Mouse (Mus musculus) liver, embryonic 14.5 days (tissue): ENCODE data around the gene Slc12a4. TPM values are rescaled to one million over a fixed set of nuclear protein-coding genes. Genes with fewer than 3 reads are reported as not detected.
A peak's percentile ranks its signal among the peaks of the same experiment; 100 is the strongest.

Experiments
- ATAC-seq: fragments of 200-750 bp; cut with Nextera tagmentation; 2 replicates; pipeline ENCODE4 v1.8.0; 2017; ENCODE audit warnings: moderate number of reproducible peaks, mild to moderate bottlenecking, moderate library complexity; ENCODE audit not compliant: insufficient read depth
- DNase-seq, 3 experiments: peaks; one replicate each; pipeline ENCODE4 v3.0.0-alpha.2; 2012 to 2013; ENCODE audit warnings: low read depth in 3 of 3, low spot score in 3 of 3
- H3K27ac ChIP-seq: fragments of 300-500 bp; sonication (generic); 2 replicates; pipeline ENCODE4 v1.5.1; 2014; ENCODE audit warnings: moderate library complexity, mild to moderate bottlenecking, control low read depth, inconsistent platforms
- H3K27me3 ChIP-seq: fragments of 300-500 bp; sonication (generic); 2 replicates; pipeline ENCODE4 v1.6.1; 2014; ENCODE audit warnings: mild to moderate bottlenecking, low read length, moderate library complexity; ENCODE audit not compliant: control insufficient read depth, insufficient read depth
- H3K36me3 ChIP-seq: fragments of 300-500 bp; sonication (generic); replicated peaks from 2 replicates; pipeline ENCODE4 v1.6.1; 2014; ENCODE audit warnings: low read depth; ENCODE audit not compliant: control insufficient read depth, insufficient read depth
- H3K4me1 ChIP-seq, 2 experiments: fragments of 200-500 bp in 1 of 2; fragments of 300-500 bp in 1 of 2; sonication (generic) in 1 of 2; replicated peaks; 2 replicates each; pipeline ENCODE4 v1.6.1; 2012 to 2014; ENCODE audit warnings: antibody characterized with exemption in 1 of 2, inconsistent platforms in 1 of 2, low read length in 1 of 2; ENCODE audit not compliant: control insufficient read depth in 2 of 2, insufficient read depth in 2 of 2
- H3K4me2 ChIP-seq: fragments of 300-500 bp; sonication (generic); 2 replicates; pipeline ENCODE4 v1.6.1; 2014; ENCODE audit warnings: low read depth, mild to moderate bottlenecking, control low read depth, moderate library complexity
- H3K4me3 ChIP-seq, 2 experiments: fragments of 200-500 bp in 1 of 2; fragments of 300-500 bp in 1 of 2; sonication (generic) in 1 of 2; 2 replicates each; pipeline ENCODE4 v1.5.1; 2012 to 2014; ENCODE audit warnings: low read depth in 2 of 2, low read length in 2 of 2, mild to moderate bottlenecking in 2 of 2, control low read depth in 1 of 2, inconsistent platforms in 1 of 2, moderate library complexity in 1 of 2; ENCODE audit not compliant: insufficient read depth in 1 of 2
- H3K9ac ChIP-seq: fragments of 300-500 bp; sonication (generic); replicated peaks from 2 replicates; pipeline ENCODE4 v1.6.1; 2014; ENCODE audit warnings: mild to moderate bottlenecking, control low read depth, moderate library complexity
- H3K9me3 ChIP-seq: fragments of 300-500 bp; sonication (generic); 2 replicates; pipeline ENCODE4 v1.6.1; 2016; ENCODE audit warnings: low read length, mixed read lengths; ENCODE audit not compliant: control insufficient read depth
- CTCF ChIP-seq: IDR thresholded peaks from 2 replicates; pipeline ENCODE4 v1.5.1; 2016; ENCODE audit warnings: antibody characterized with exemption, low read depth, control low read depth
- EP300 ChIP-seq: IDR thresholded peaks from 2 replicates; pipeline ENCODE4 v1.6.1; 2016; ENCODE audit warnings: antibody characterized with exemption, low read depth
- WGBS: fragments of 180-500 bp; shearing (Covaris S2); extraction: QIAGEN DNeasy Blood & Tissue Kit; methylation state at CpG from one replicate; pipeline ENCODE4 v1.1.7; 2014; ENCODE audit not compliant: insufficient replicate concordance; 5-methylcytosine and 5-hydroxymethylcytosine counted together
- polyA plus RNA-seq, 2 experiments: library from polyadenylated mRNA; depleted of rRNA in 1 of 2; stranded (reverse) in 1 of 2; unstranded in 1 of 2; fragments of >200 nt; fragmentation: Nextera tagmentation in 1 of 2; extraction: Ambion mirVana in 1 of 2; gene quantifications; 2 replicates each; pipeline versions ENCODE4 v1.2.1 to v1.2.3; 2012 to 2014

Slc12a4 gene
- polyA plus RNA-seq, 2 experiments: 6.9 to 11.1 TPM

- TF ChIP-seq EP300 (no peak), CTCF (no peak)
- H3K36me3 ChIP-seq: peaks cover 12% of the 10 kb centered on the region
- no peak for ATAC-seq
Observed at GRCm38 (mm10) chr8:105956556-105956955, 9.3 kb downstream of the Slc12a4 start.

GRCm38 (mm10) chr8:105951057-105951659, 14.7 kb downstream of the Slc12a4 start:
- no peak for TF ChIP-seq CTCF
- no peak for TF ChIP-seq EP300
- Histone ChIP-seq H3K9ac (no peak overlapping the region), H3K36me3 (peaks cover 17% of the 10 kb centered on the region), H3K4me3 (no peak overlapping the region), H3K4me2 (no peak overlapping the region), H3K27ac (no peak overlapping the region), H3K27me3 (no peaks in the 10 kb centered on the region), H3K4me1 (no peaks in the 10 kb centered on the region), H3K9me3 (no peaks in the 10 kb centered on the region)
- no peak for DNase-seq
- 65% methylated on average over 7 of the region's 7 CpGs for WGBS
- no peak for ATAC-seq

More at GRCm38 (mm10) chr8:105956556-105956955, 9.3 kb downstream of the Slc12a4 start:
- 86% methylated on average over 4 of the region's 4 CpGs for WGBS
- DNase-seq: no peak
- H3K4me1 ChIP-seq: peaks cover 0 to 8% of the 10 kb centered on the region in 2 experiments; a peak in 3 of 4 replicates
- no peaks in the 10 kb centered on the region for H3K9me3 ChIP-seq
- no peak overlapping the region for H3K4me2 ChIP-seq
- no peak overlapping the region for H3K9ac ChIP-seq
- no peak overlapping the region for H3K27ac ChIP-seq
- no peak overlapping the region for H3K4me3 ChIP-seq
- H3K27me3 ChIP-seq: no peaks in the 10 kb centered on the region

GRCm38 (mm10) chr8:105949350-105949749, 16.5 kb downstream of the Slc12a4 start:
- Histone ChIP-seq H3K27me3 (no peaks in the 10 kb centered on the region), H3K9me3 (no peaks in the 10 kb centered on the region), H3K9ac (no peak overlapping the region), H3K4me2 (no peak overlapping the region), H3K4me1 (no peaks in the 10 kb centered on the region), H3K36me3 (peaks cover 18% of the 10 kb centered on the region), H3K27ac (no peak overlapping the region), H3K4me3 (no peak overlapping the region)
- ATAC-seq (no peak), DNase-seq (no peak)
- 80% methylated on average over 10 of the region's 10 CpGs for WGBS
- TF ChIP-seq CTCF: no peak
- TF ChIP-seq EP300: no peak

GRCm38 (mm10) chr8:105943321-105943739, 22.6 kb downstream of the Slc12a4 start, which contains the start of gene Lcat:
Gene Lcat, minus strand, starts transcription at chr8:105943382.
- Histone ChIP-seq H3K4me3 (peak within 1 kb of the TSS; percentile 41 to 52), H3K9me3 (no peaks in the 10 kb centered on the region), H3K27me3 (no peaks in the 10 kb centered on the region), H3K4me1 (peaks cover 2 to 4% of the 10 kb centered on the region in 2 experiments; a peak in 3 of 4 replicates), H3K27ac (no peak within 1 kb of the TSS), H3K36me3 (peaks cover 20% of the 10 kb centered on the region; the same call in 1 of the 2 replicates), H3K9ac (no peak within 1 kb of the TSS), H3K4me2 (peak within 1 kb of the TSS; percentile 48)
- no peak for TF ChIP-seq CTCF
- TF ChIP-seq EP300: no peak
- DNase-seq (no peak), ATAC-seq (peak; percentile 62)
- 59% methylated on average over 8 of the region's 8 CpGs for WGBS

- TF ChIP-seq CTCF (no peak), EP300 (no peak)
- peaks cover 17% of the 10 kb centered on the region; the same call in 1 of the 2 replicates for H3K36me3 ChIP-seq
- H3K4me3 ChIP-seq: peak overlapping the region; percentile 41 to 52
- no peak for DNase-seq
- WGBS: 92% methylated on average over 5 of the region's 5 CpGs
- peak overlapping the region; percentile 48 for H3K4me2 ChIP-seq
- H3K9me3 ChIP-seq: no peaks in the 10 kb centered on the region
- ATAC-seq: peak; percentile 34; the same call in 1 of the 2 replicates
- H3K9ac ChIP-seq: no peak overlapping the region
- peaks cover 5 to 7% of the 10 kb centered on the region in 2 experiments for H3K4me1 ChIP-seq
- H3K27ac ChIP-seq: no peak overlapping the region
- no peaks in the 10 kb centered on the region for H3K27me3 ChIP-seq
Observed at GRCm38 (mm10) chr8:105942542-105942941, 23.4 kb downstream of the Slc12a4 start.
